Mouse (Mus musculus): ENCODE measurements at regions not wholly inside any gene's neighbourhood (a gene's known extent, or its start where the extent isn't known, plus 50 kb on each side); places are given as distances from the start of the nearest gene placed in this dataset.

DNA sequence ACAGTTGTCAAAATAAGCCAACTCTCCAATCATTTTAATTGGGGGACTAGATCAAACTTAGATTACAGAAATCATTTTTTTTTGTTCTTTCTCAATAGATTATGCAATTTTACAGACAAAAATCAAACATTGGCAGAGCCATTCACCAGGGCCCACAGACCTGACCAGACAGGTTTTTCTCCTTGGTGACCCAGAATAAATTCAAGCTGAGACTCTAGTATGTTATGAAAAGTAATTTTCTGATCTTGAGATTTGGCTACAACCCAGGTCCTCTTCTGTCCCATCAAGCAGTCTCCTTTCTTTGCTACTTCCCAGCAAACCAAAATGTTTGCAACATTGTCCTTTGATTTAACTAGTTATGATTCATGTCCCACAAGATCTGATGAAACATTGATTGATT, 71.7 kb upstream of the Gm17604 start:
- DNase-seq (ENCODE audit: low spot score): peak; percentile 48

All from lung, postnatal 25 days (tissue).